12 mouse cellular contexts compared by ENCODE assay signal in genomic region chr1:75443247-75444024, GRCm38 (mm10). TPM values are rescaled to one million over a fixed set of nuclear protein-coding genes. Genes with fewer than 3 reads are reported as not detected.
A peak's percentile ranks its signal among the peaks of the same experiment; 100 is the strongest.
DNase-seq lines count a peak whose midpoint lies in the region; ATAC-seq and TF ChIP-seq lines count a peak whose summit lies in the region.
"Had no signal": no experiment of that assay in that cellular context is flagged by ENCODE, and none has a peak within 500 bp of the region (broad histone marks: within the 10 kb centered on the region; RNA-seq: fewer than 3 reads in every experiment).

No protein-coding gene starts in this region.

- peaks cover 43% of the 10 kb centered on the region for H3K27me3 ChIP-seq in heart, embryonic 12.5 days (replicated peaks)
- H3K27me3 ChIP-seq in heart, embryonic 11.5 days (ENCODE audit: control insufficient read depth, insufficient read depth, low read length), result peaks cover 18% of the 10 kb centered on the region
- peaks cover 18% of the 10 kb centered on the region for H3K27me3 ChIP-seq in forebrain, postnatal 0 days (ENCODE audit: insufficient read depth, low read length)
- H3K27me3 ChIP-seq in midbrain, embryonic 15.5 days (replicated peaks), result no peaks in the 10 kb centered on the region

- 0 out of 2 replicates have a peak overlapping the region, but pooled peaks have one; percentile 29 for H3K9ac ChIP-seq in heart, embryonic 12.5 days
- H3K9ac ChIP-seq in heart, embryonic 11.5 days (ENCODE audit: low read depth, low read length), result no peak overlapping the region
- H3K9ac ChIP-seq in forebrain, postnatal 0 days, result 0 out of 2 replicates have a peak overlapping the region, but pooled peaks have one; percentile 14
- no peak overlapping the region for H3K9ac ChIP-seq in midbrain, embryonic 15.5 days
- H3K9ac ChIP-seq: lung, embryonic 14.5 days had no signal

- 43% methylated on average over 13 of the region's 13 CpGs for WGBS in heart, embryonic 12.5 days
- 43% methylated on average over 13 of the region's 13 CpGs for WGBS in heart, embryonic 11.5 days (ENCODE audit: insufficient replicate concordance)
- WGBS in forebrain, postnatal 0 days, result 14% methylated on average over 13 of the region's 13 CpGs
- WGBS in midbrain, embryonic 15.5 days, result 11% methylated on average over 13 of the region's 13 CpGs

- TF ChIP-seq CTCF in forebrain, postnatal 0 days (IDR thresholded peaks at IDR 0.05; ENCODE audit: low read depth), result no peak

- no peak overlapping the region for H3K27ac ChIP-seq in heart, embryonic 12.5 days (ENCODE audit: poor library complexity, severe bottlenecking)
- H3K27ac ChIP-seq in heart, embryonic 11.5 days (ENCODE audit: low read depth, low read length), result no peak overlapping the region
- peak overlapping the region; percentile 50; the same call in 1 of the 2 replicates for H3K27ac ChIP-seq in forebrain, postnatal 0 days (ENCODE audit: low read depth, low read length)
- peak overlapping the region; percentile 82 for H3K27ac ChIP-seq in midbrain, embryonic 15.5 days

- H3K4me2 ChIP-seq in heart, embryonic 12.5 days, result no peak overlapping the region
- H3K4me2 ChIP-seq in heart, embryonic 11.5 days, result no peak overlapping the region
- H3K4me2 ChIP-seq in forebrain, postnatal 0 days (ENCODE audit: low read depth), result no peak overlapping the region
- H3K4me2 ChIP-seq in midbrain, embryonic 15.5 days, result peak overlapping the region; percentile 34
- H3K4me2 ChIP-seq: lung, embryonic 14.5 days had no signal

- ATAC-seq in heart, embryonic 12.5 days (ENCODE audit: insufficient number of reproducible peaks, low FRiP score), result no peak
- ATAC-seq in heart, embryonic 11.5 days (replicated peaks; ENCODE audit: insufficient number of reproducible peaks, low FRiP score, low TSS enrichment), result no peak
- ATAC-seq in forebrain, postnatal 0 days, result peak; percentile 63
- no peak for ATAC-seq in midbrain, embryonic 15.5 days (replicated peaks)
- ATAC-seq in CD4-positive, CD25-positive, alpha-beta regulatory T cell, adult 4 months, result no peak

- no peak overlapping the region for H3K4me3 ChIP-seq in heart, embryonic 12.5 days
- no peak overlapping the region for H3K4me3 ChIP-seq in heart, embryonic 11.5 days (ENCODE audit: low read depth, low read length)
- H3K4me3 ChIP-seq in forebrain, postnatal 0 days (ENCODE audit: low read depth, low read length), result no peak overlapping the region
- H3K4me3 ChIP-seq in midbrain, embryonic 15.5 days, result no peak overlapping the region

- peaks cover 37% of the 10 kb centered on the region for H3K36me3 ChIP-seq in heart, embryonic 12.5 days
- no peaks in the 10 kb centered on the region for H3K36me3 ChIP-seq in heart, embryonic 11.5 days (ENCODE audit: control insufficient read depth, insufficient read depth, low read length)
- H3K36me3 ChIP-seq in forebrain, postnatal 0 days (ENCODE audit: insufficient read depth), result peaks cover 7% of the 10 kb centered on the region
- H3K36me3 ChIP-seq in midbrain, embryonic 15.5 days (replicated peaks), result no peaks in the 10 kb centered on the region

- no peaks in the 10 kb centered on the region for H3K9me3 ChIP-seq in heart, embryonic 12.5 days (replicated peaks)
- H3K9me3 ChIP-seq in heart, embryonic 11.5 days (replicated peaks; ENCODE audit: control insufficient read depth, low read length), result no peaks in the 10 kb centered on the region
- no peaks in the 10 kb centered on the region for H3K9me3 ChIP-seq in forebrain, postnatal 0 days (ENCODE audit: low read length)
- no peaks in the 10 kb centered on the region for H3K9me3 ChIP-seq in midbrain, embryonic 15.5 days

- DNase-seq in cerebellum, adult 9-10 months, result peak; percentile 81
- DNase-seq in forebrain, postnatal 0 days, result peak; percentile 59
- no peak for DNase-seq in T-cell, adult 2 months (ENCODE audit: low spot score)
- DNase-seq in adrenal gland, postnatal 14 days, result no peak
- DNase-seq: gastrocnemius, postnatal 10 days; lung, embryonic 14.5 days had no signal

- peaks cover 45% of the 10 kb centered on the region for H3K4me1 ChIP-seq in heart, embryonic 12.5 days (replicated peaks)
- peaks cover 50% of the 10 kb centered on the region for H3K4me1 ChIP-seq in heart, embryonic 11.5 days (ENCODE audit: control insufficient read depth, insufficient read depth, low read length)
- peaks cover 14% of the 10 kb centered on the region for H3K4me1 ChIP-seq in forebrain, postnatal 0 days (ENCODE audit: insufficient read depth)
- H3K4me1 ChIP-seq in midbrain, embryonic 15.5 days, result peaks cover 73% of the 10 kb centered on the region

RNA-seq across cellular contexts. Expression of gene Asic4, which starts 6.8 kb away (rescaled TPM):
- 0.24 and 0.33 TPM in 2 replicates for polyA plus RNA-seq in heart, embryonic 12.5 days (2016; fragmentation: Nextera tagmentation; extraction: Ambion mirVana)
- polyA plus RNA-seq in heart, embryonic 11.5 days (2014; fragmentation: Nextera tagmentation; extraction: Ambion mirVana), result 0.11 TPM in 2 replicates
- total RNA-seq in forebrain, postnatal 0 days (2014; rRNA removed), result 21.2 and 21.4 TPM in 2 replicates
- 6.3 and 7.7 TPM in 2 replicates for polyA plus RNA-seq in forebrain, postnatal 0 days (2015; fragmentation: Nextera tagmentation; extraction: Ambion mirVana)
- 64.4 and 73.2 TPM in 2 replicates for polyA plus RNA-seq in midbrain, embryonic 15.5 days (2015; fragmentation: Nextera tagmentation; extraction: Ambion mirVana)
- polyA plus RNA-seq in CD4-positive, CD25-positive, alpha-beta regulatory T cell, adult 4 months (2017; shearing (Covaris generic)), result not detected
- 3.8 and 4.2 TPM in 2 replicates for total RNA-seq in adrenal gland, postnatal 14 days (2021)
- total RNA-seq: common myeloid progenitor, adult 5-6 weeks; gastrocnemius, postnatal 10 days; neutrophil, adult 5-6 weeks had no signal

RNA-seq across cellular contexts. Expression of gene Gmppa, which starts 7.7 kb away (rescaled TPM):
- polyA plus RNA-seq in heart, embryonic 12.5 days (2016; fragmentation: Nextera tagmentation; extraction: Ambion mirVana), result 67.7 and 69.1 TPM in 2 replicates
- 49.8 and 57.2 TPM in 2 replicates for polyA plus RNA-seq in heart, embryonic 11.5 days (2014; fragmentation: Nextera tagmentation; extraction: Ambion mirVana)
- total RNA-seq in forebrain, postnatal 0 days (2014; rRNA removed), result 57.3 and 68.3 TPM in 2 replicates
- 64.0 and 64.9 TPM in 2 replicates for polyA plus RNA-seq in forebrain, postnatal 0 days (2015; fragmentation: Nextera tagmentation; extraction: Ambion mirVana)
- 86.1 and 98.7 TPM in 2 replicates for polyA plus RNA-seq in midbrain, embryonic 15.5 days (2015; fragmentation: Nextera tagmentation; extraction: Ambion mirVana)
- 10 to 100 TPM; 57.0 to 91.3 TPM for polyA plus RNA-seq in CD4-positive, CD25-positive, alpha-beta regulatory T cell, adult 4 months (2017; shearing (Covaris generic))
- 58.8 and 74.2 TPM in 2 replicates for total RNA-seq in adrenal gland, postnatal 14 days (2021)

RNA-seq across cellular contexts. Expression of gene Chpf, which starts 35.7 kb away (rescaled TPM):
- 35.2 and 37.8 TPM in 2 replicates for polyA plus RNA-seq in heart, embryonic 12.5 days (2016; fragmentation: Nextera tagmentation; extraction: Ambion mirVana)
- polyA plus RNA-seq in heart, embryonic 11.5 days (2014; fragmentation: Nextera tagmentation; extraction: Ambion mirVana), result 21.4 and 24.6 TPM in 2 replicates
- 65.9 and 80.4 TPM in 2 replicates for total RNA-seq in forebrain, postnatal 0 days (2014; rRNA removed)
- 55.5 and 56.8 TPM in 2 replicates for polyA plus RNA-seq in forebrain, postnatal 0 days (2015; fragmentation: Nextera tagmentation; extraction: Ambion mirVana)
- 42.3 and 45.8 TPM in 2 replicates for polyA plus RNA-seq in midbrain, embryonic 15.5 days (2015; fragmentation: Nextera tagmentation; extraction: Ambion mirVana)
- 1 to 10 TPM; 5.2 to 5.6 TPM for polyA plus RNA-seq in CD4-positive, CD25-positive, alpha-beta regulatory T cell, adult 4 months (2017; shearing (Covaris generic))
- total RNA-seq in adrenal gland, postnatal 14 days (2021), result 40.7 and 47.0 TPM in 2 replicates

RNA-seq across cellular contexts. Expression of gene Tmem198, which starts 35.9 kb away (rescaled TPM):
- 0.41 and 0.49 TPM in 2 replicates for polyA plus RNA-seq in heart, embryonic 12.5 days (2016; fragmentation: Nextera tagmentation; extraction: Ambion mirVana)
- 0.14 and 0.54 TPM in 2 replicates for polyA plus RNA-seq in heart, embryonic 11.5 days (2014; fragmentation: Nextera tagmentation; extraction: Ambion mirVana)
- 54.8 and 58.0 TPM in 2 replicates for total RNA-seq in forebrain, postnatal 0 days (2014; rRNA removed)
- 61.2 and 70.8 TPM in 2 replicates for polyA plus RNA-seq in forebrain, postnatal 0 days (2015; fragmentation: Nextera tagmentation; extraction: Ambion mirVana)
- 59.2 and 60.0 TPM in 2 replicates for polyA plus RNA-seq in midbrain, embryonic 15.5 days (2015; fragmentation: Nextera tagmentation; extraction: Ambion mirVana)
- polyA plus RNA-seq in CD4-positive, CD25-positive, alpha-beta regulatory T cell, adult 4 months (2017; shearing (Covaris generic)), result not detected
- total RNA-seq in adrenal gland, postnatal 14 days (2021), result 2.9 and 3.3 TPM in 2 replicates

Comparison
In these comparisons a context has a peak if more than half of its experiments do, and no peak if none do; other contexts are left out.
1. H3K9ac ChIP-seq: peak in heart, embryonic 12.5 days (single experiment) and forebrain, postnatal 0 days (single experiment); none in heart, embryonic 11.5 days (single experiment) and midbrain, embryonic 15.5 days (single experiment).
2. H3K27ac ChIP-seq: peak in forebrain, postnatal 0 days (single experiment) and midbrain, embryonic 15.5 days (single experiment); none in heart, embryonic 12.5 days (single experiment) and heart, embryonic 11.5 days (single experiment).
3. DNase-seq: peak in cerebellum, adult 9-10 months (single experiment) and forebrain, postnatal 0 days (single experiment); none in T-cell, adult 2 months (single experiment) and adrenal gland, postnatal 14 days (single experiment).